Mouse (Mus musculus) kidney, adult 10 weeks (tissue): ENCODE measurements around the gene Timm8a1. TPM values are rescaled to one million over a fixed set of nuclear protein-coding genes. Genes with fewer than 3 reads are reported as not detected.

Experiments
- polyA plus RNA-seq: library from polyadenylated mRNA; stranded (reverse); fragments of 350-450 nt; fragmentation: Illumina TruSeq; extraction: RNeasy Lipid Tissue Mini Kit (QIAGEN cat#74804); gene quantifications from one replicate; pipeline ENCODE4 v1.2.3, GENCODE M21; 2014; ENCODE audit warnings: low read depth, low replicate concordance

Timm8a1 gene
- polyA plus RNA-seq: 124 TPM

DNA sequence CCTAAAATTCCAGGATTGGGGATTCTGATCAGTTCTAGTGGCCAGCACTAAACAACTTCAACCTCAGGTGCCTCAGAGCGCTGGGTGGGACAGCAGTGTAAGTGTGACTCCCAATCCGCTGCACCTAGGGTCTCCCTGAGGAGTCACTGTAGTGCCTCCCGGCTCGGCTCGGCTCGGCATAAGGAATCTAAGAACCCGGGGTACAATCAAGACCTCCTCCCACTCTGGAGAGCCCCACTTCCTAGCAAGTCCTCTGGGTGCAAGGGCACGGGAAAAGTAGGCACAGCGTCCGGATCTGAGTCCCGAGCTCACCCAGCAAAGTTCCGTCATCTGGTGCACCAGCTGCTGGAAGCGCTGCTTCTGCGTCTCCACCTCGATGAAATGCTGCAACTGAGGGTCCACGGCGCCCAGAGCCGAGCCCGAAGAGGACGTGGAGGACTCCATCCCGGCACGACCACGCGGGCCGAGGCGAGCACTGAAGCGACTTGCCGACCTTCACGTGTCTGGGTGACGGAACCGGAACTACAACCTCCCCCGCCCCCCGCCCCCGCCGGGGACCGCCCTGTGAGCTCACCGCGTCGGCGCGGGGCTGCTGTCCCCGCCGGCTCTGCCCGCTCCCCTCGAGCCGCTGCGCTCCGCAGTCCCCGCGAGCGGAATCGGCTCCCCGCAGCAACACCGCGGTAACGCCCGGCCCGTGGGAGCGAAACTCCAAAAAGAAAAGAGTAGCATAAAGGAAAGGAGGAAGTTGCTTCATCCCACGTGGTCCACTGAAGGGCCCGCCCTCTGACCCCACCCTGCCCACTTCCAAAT, at the start of gene Timm8a1:
Gene Timm8a1, minus strand, starts transcription at position 721 of the 810 bp plus-strand sequence.

DNA sequence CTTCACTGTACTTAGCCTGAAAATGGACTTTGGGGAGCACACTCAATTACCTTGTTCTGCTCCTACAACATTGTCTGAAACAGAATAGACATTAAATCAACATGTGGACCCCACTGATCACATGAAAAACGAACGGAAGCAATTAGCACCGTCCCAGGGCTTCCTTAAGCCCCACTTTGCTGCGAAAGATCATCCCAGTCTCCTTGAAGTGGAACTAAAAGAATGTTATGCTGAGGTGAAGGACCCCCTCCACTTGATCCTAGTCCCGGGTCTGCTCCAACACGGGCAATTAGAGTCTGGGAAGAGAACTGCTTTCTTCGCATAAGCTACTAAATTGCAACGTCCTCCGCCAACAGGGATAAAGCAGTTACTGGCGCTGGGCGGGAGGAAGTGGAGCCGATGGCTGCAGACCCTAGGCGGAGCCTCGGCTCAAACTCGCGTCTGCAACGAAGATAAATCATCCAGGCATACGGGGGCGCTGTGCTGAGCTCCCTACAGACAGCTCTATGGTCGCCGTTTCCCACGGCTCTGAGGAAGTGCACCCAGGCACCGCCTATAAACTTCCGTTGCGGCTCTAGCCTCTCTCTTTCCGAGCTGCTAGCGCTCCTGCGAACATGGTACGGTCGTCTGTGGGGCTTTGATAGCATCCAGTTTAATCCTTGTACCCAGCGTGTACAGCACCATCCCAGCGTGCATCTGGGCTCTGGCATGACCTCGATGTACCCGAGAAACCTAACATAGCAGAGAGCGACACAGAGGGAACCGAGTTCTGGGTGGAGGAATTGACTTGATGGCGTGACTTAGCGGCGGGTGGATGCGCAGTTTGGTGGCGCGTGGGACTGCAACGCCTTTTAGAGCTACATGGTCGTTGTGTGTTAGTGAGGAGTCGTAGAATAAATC, 43.7 kb upstream of the Timm8a1 start, which contains the start of gene Rpl36a:
Gene Rpl36a, plus strand, starts transcription at position 552 of the 900 bp plus-strand sequence.

DNA sequence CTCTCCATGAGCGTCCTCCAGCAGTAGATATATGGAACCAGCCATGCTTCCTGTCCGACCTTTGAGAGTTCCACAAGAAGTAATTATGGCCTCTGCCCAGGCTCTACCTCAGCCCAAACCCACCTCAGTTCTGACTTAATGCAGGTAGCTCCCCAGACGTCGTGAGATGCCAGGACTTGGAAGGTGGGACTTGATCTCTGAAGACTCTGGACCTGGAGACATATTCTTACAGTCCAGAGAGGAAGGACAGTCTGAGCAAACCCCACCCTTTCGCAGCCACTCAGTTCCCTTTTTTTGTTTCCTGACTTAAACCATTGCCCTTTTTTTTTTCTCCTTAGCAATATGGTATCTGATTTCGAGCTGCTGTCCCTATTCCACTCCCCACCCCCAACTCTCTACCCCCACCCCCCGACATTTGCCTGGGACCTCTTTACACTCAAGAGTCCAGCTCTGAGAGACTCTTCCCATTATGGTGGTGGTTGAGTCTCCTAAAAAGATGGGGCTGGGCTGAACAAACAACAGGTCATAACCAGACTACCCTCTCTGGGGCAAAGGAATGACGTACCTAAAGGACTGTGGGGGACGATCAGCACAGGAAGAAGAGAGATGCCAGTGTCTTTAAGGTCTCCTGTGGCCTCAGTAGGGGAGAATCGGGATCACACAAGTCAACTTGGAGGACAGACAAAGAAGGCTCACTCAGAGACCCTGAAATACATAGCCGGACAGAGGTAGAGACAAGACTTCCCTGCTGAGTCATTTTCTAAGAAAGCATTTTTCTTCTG, 41.4 kb upstream of the Timm8a1 start, which contains the start of gene Btk:
Gene Btk, minus strand, starts transcription at position 683 of the 782 bp plus-strand sequence.

Other genes starting within 250 kb of the Timm8a1 start
- 29.2 TPM for gene Tmem35a, start 246.6 kb downstream of the Timm8a1 start, polyA plus RNA-seq
- gene Cenpi, start 233.8 kb downstream of the Timm8a1 start, polyA plus RNA-seq: 0.69 TPM
- not detected for gene Drp2, start 137.3 kb downstream of the Timm8a1 start, polyA plus RNA-seq
- not detected for gene Taf7l, start 65.4 kb downstream of the Timm8a1 start, polyA plus RNA-seq
- 0.69 TPM for gene Btk, start 41.7 kb upstream of the Timm8a1 start, polyA plus RNA-seq
- gene Rpl36a, start 43.8 kb upstream of the Timm8a1 start, polyA plus RNA-seq: 470 TPM
- gene Gla, start 59.3 kb upstream of the Timm8a1 start, polyA plus RNA-seq: 7.1 TPM
- gene Hnrnph2, start 59.3 kb upstream of the Timm8a1 start, polyA plus RNA-seq: 165 TPM
- 3.4 TPM for gene Armcx4, start 144.7 kb upstream of the Timm8a1 start, polyA plus RNA-seq
- 17.2 TPM for gene Armcx1, start 176.1 kb upstream of the Timm8a1 start, polyA plus RNA-seq
- 1.6 TPM for gene Armcx6, start 209.6 kb upstream of the Timm8a1 start, polyA plus RNA-seq
- gene Armcx3, start 214.7 kb upstream of the Timm8a1 start, polyA plus RNA-seq: 38.4 TPM